In genomic region chr8:125177958-125178357, GRCm38 (mm10) we compare ENCODE assay signal across 13 mouse cellular contexts.
"Had no signal": no experiment of that assay in that cellular context is flagged by ENCODE, and none has a peak within 500 bp of the region (broad histone marks: within the 10 kb centered on the region; RNA-seq: fewer than 3 reads in every experiment).

No protein-coding gene starts in this region.

- DNase-seq: kidney, adult 11 months; kidney, adult 8-10 months; kidney, postnatal 10 days; kidney, postnatal 36 days; liver, postnatal 0 days; lung, embryonic 14.5 days; retina, postnatal 1 day; right cerebral cortex, postnatal 25 days; spleen, adult 18-20 months; thymus, adult 18-20 months; thymus, postnatal 36 days had no signal

- ATAC-seq: liver, postnatal 0 days; lung, postnatal 0 days; midbrain, embryonic 15.5 days had no signal
